Mouse (Mus musculus) activated CD4-positive, CD25-positive, alpha-beta regulatory T cell, adult 4 months (primary cell): Measurements from ENCODE around the gene Tiam1. TPM values are rescaled to one million over a fixed set of nuclear protein-coding genes. Genes with fewer than 3 reads are reported as not detected.

ENCODE experiments used
- ATAC-seq: one replicate; pipeline ENCODE4 v1.8.0; 2017
- polyA plus RNA-seq, 2 experiments: library from polyadenylated mRNA; unstranded; fragments of 100-300 nt; shearing (Covaris generic); gene quantifications; one replicate each; pipeline ENCODE4 v1.2.1; 2017

The Tiam1 gene
- polyA plus RNA-seq, 2 experiments from 2014 or later: 49.7 to 53.9 TPM

- no peak for ATAC-seq
Measured at GRCm38 (mm10) chr16:90045611-90046010, 98.0 kb downstream of the Tiam1 start.

- ATAC-seq: no peak
Measured at GRCm38 (mm10) chr16:90044004-90044754, 99.4 kb downstream of the Tiam1 start.

GRCm38 (mm10) chr16:90042874-90043273 is 100.7 kb downstream of the Tiam1 start:
- no peak for ATAC-seq

GRCm38 (mm10) chr16:90042386-90042785 is 101.2 kb downstream of the Tiam1 start:
- peak; percentile 70 for ATAC-seq

GRCm38 (mm10) chr16:90040771-90041364 is 102.7 kb downstream of the Tiam1 start:
- ATAC-seq: no peak

GRCm38 (mm10) chr16:90035595-90036110 is 107.9 kb downstream of the Tiam1 start:
- ATAC-seq: no peak

GRCm38 (mm10) chr16:90030355-90030754 is 113.2 kb downstream of the Tiam1 start:
- ATAC-seq: no peak

- no peak for ATAC-seq
Measured at GRCm38 (mm10) chr16:90027886-90028285, 115.7 kb downstream of the Tiam1 start.

GRCm38 (mm10) chr16:90025526-90026172 is 117.9 kb downstream of the Tiam1 start:
- ATAC-seq: no peak

GRCm38 (mm10) chr16:90023665-90024010 is 119.9 kb downstream of the Tiam1 start:
- ATAC-seq: no peak

- no peak for ATAC-seq
Measured at GRCm38 (mm10) chr16:90022932-90023664, 120.5 kb downstream of the Tiam1 start.

- no peak for ATAC-seq
Measured at GRCm38 (mm10) chr16:90016046-90016445, 127.5 kb downstream of the Tiam1 start.

- no peak for ATAC-seq
Measured at GRCm38 (mm10) chr16:90014596-90014995, 129.0 kb downstream of the Tiam1 start.

- no peak for ATAC-seq
Measured at GRCm38 (mm10) chr16:90011521-90012181, 131.9 kb downstream of the Tiam1 start.

GRCm38 (mm10) chr16:90008504-90008903 is 135.1 kb downstream of the Tiam1 start:
- no peak for ATAC-seq

- ATAC-seq: no peak
Measured at GRCm38 (mm10) chr16:90007391-90007977, 136.1 kb downstream of the Tiam1 start.

- ATAC-seq: no peak
Measured at GRCm38 (mm10) chr16:90003556-90003955, 140.0 kb downstream of the Tiam1 start.

- no peak for ATAC-seq
Measured at GRCm38 (mm10) chr16:89995155-89995554, 148.4 kb downstream of the Tiam1 start.

- no peak for ATAC-seq
Measured at GRCm38 (mm10) chr16:89993991-89994825, 149.4 kb downstream of the Tiam1 start.

GRCm38 (mm10) chr16:89993506-89993905 is 150.1 kb downstream of the Tiam1 start:
- ATAC-seq: no peak

GRCm38 (mm10) chr16:89991701-89992152 is 151.8 kb downstream of the Tiam1 start:
- ATAC-seq: no peak
